Mouse (Mus musculus) olfactory bulb, adult 2 months (tissue): ENCODE results near the gene Fam173a.

Source experiments
- CTCF ChIP-seq: fragments of 200-500 bp; IDR thresholded peaks from 2 replicates; pipeline ENCODE4 v1.5.1; 2012; ENCODE audit warnings: low read depth, mild to moderate bottlenecking, low read length, moderate library complexity; ENCODE audit not compliant: insufficient read depth
- POLR2A ChIP-seq: fragments of 200-500 bp; IDR thresholded peaks from 2 replicates; pipeline ENCODE4 v1.6.1; 2012; ENCODE audit warnings: mild to moderate bottlenecking, low read depth, low read length, moderate library complexity; ENCODE audit not compliant: insufficient read depth

DNA sequence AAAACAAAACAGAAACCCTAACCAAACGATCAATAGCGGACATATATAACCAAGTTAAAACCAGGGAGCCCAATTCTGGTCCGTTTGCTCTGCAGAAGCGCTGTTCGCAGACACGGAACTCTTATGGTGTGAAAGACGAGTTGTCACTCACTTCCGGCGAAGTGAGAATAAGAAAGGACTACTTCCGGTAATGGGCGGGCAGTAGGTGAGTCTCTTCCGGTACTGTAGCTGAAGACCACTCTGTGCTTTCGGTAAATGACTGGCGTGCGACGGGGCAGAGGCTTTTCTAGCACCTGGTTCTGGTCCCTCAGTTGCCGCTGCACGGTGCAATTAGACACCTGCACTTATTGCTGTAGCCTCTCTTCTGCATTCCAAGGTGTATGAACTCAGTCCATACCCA lies 30.8 kb upstream of the Fam173a start, which contains the start of gene Wdr24:
- no peak for TF ChIP-seq POLR2A
- TF ChIP-seq CTCF, result no peak
